Mouse (Mus musculus) bone marrow macrophage, adult 2 months (primary cell): Measurements from ENCODE around the gene Bri3bp.

Source experiments
- CTCF ChIP-seq: IDR thresholded peaks from 2 replicates; pipeline ENCODE4 v1.5.1; 2012; ENCODE audit warnings: low read depth, mild to moderate bottlenecking, low read length, moderate library complexity
- POLR2A ChIP-seq: IDR thresholded peaks from 2 replicates; pipeline ENCODE4 v1.6.1; 2012; ENCODE audit warnings: mild to moderate bottlenecking, low read depth, low read length, borderline replicate concordance

DNA sequence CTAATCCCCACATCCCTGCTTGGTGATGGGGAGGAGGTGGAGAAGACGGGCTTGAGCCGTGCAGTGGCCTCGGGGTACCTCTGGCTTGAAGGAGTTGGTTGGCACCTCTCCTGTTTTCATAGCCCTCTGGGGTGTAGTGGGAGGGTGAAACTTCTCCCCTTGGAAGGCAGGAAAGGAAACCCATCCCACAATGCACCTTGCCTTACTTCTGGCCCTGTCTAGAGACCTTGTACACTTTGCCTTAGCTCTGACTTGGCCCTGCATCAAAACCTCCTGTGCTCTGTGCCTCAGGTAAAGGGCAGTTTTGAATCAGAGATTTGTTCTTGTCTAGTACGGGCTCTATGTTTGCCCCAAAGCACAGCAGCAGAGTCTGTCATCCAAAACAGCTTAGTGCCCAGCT is 29.3 kb downstream of the Bri3bp start:
- TF ChIP-seq CTCF (no peak), POLR2A (no peak)
